Mouse (Mus musculus): Measurements from ENCODE around the gene Iqsec1. TPM values are rescaled to one million over a fixed set of nuclear protein-coding genes. Genes with fewer than 3 reads are reported as not detected.

Gene Iqsec1
- total RNA-seq, 2 experiments from 2014 or later = 63.8 to 111 TPM

DNA sequence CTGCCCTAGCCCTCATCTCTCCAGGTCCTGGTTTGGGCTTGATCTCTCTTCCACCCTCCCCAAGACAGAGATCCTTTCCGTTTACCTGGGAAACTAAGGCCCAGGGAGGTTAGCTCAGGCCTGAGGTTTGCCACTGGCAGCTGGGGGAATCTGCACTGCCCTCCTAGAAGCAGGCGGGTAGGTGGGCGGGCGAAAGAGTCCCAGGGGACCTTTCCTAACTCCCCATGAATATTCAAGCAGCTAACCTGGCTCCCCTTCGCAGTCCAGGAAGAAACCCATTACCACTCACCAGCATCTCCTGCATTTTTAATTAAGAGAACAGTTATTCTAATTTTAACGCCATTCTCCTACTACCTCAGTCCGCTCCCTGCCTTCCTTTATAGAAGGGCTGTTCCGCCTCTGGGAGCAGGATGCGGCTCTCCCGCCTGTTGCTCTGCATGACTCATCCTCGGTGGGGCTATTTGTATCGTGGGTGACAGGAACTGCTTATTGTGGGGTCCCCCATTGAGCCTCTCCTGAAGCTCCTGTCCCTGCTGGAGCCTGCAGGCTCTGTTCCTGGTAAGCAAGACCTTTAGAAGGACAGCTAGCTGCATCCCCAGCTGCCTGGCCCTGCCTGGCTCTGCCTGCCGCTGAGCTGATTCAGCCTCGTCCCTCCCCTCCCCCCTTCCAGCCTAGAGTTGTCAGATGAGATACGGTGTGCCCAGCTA lies 12.5 kb upstream of the Iqsec1 start:
- intact Hi-C loops (cut with DNase I) = no loop called here

DNA sequence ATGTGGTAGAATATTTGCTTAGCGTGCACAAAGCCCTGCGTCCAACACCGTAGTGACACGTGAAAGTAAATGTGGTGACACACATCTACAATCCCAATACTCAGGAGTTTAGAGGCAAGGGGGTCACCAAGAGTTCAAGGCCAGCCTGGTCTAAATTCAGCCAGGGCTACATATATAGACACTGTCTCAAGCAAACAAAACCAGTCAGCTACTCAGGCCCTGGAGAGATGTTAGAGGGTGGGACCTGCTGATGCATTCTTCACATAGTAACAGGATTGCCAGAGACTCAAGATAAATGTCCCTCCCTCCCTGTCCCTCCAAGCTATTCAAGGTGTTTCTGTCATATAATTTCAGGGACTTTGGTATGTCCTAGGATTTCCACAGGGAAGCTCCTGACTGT lies 10.7 kb upstream of the Iqsec1 start:
- H3K27ac ChIP-seq = no peak overlapping the region
- TF ChIP-seq CTCF (IDR thresholded peaks at IDR 0.05) = no peak
- intact Hi-C loops (cut with DNase I) = no loop called here
- H3K4me3 ChIP-seq = no peak overlapping the region
- no peak for DNase-seq

More for the DNA sequence above, 12.5 kb upstream of the Iqsec1 start:
- Histone ChIP-seq H3K27ac (no peak overlapping the region), H3K4me3 (no peak overlapping the region)
- TF ChIP-seq CTCF (IDR thresholded peaks at IDR 0.05) = no peak
- DNase-seq = no peak

DNA sequence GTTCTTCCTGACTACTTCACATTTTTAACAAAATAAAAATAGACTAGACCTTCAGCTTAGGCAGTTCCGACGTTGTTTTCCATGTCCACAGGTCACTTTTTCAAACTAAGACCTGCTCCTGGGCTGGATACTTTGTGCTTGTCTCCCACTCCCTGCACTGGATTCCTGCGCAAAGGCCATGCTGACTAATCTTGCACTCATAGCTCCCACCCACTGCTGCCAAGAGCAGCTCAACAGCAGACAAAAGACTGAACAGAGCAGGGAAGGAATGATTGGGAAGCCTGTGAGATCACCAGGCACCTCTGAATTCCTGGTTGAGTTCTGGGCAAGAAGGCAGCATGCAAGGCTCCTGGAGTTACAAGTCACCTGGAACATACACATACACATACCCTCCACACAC lies 8.5 kb upstream of the Iqsec1 start:
- Histone ChIP-seq H3K4me3 (no peak overlapping the region), H3K27ac (no peak overlapping the region)
- no peak for DNase-seq
- intact Hi-C loops (cut with DNase I) = no loop called here
- TF ChIP-seq CTCF (IDR thresholded peaks at IDR 0.05) = no peak

DNA sequence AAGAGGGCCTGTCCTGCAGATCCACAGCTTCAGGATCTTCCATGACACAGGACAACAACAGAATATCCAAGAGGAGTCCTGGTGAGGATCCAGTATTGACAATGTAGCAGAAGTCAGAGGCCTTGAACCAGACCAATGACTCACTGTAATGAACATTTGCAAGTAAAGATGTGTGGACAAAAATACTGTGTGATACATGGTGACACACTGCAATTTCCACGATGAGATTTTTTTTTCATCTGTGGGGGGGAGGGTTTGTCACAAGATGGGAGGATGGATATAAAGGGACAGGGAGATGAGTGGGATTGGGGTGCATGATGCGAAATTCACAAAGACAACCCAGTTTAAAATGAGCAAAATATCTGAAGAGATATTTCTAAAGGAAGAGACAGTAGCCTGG lies 7.7 kb upstream of the Iqsec1 start:
- TF ChIP-seq CTCF (IDR thresholded peaks at IDR 0.05) = no peak
- Histone ChIP-seq H3K4me3 (no peak overlapping the region), H3K27ac (no peak overlapping the region)
- intact Hi-C loops (cut with DNase I) = no loop called here
- DNase-seq = no peak

DNA sequence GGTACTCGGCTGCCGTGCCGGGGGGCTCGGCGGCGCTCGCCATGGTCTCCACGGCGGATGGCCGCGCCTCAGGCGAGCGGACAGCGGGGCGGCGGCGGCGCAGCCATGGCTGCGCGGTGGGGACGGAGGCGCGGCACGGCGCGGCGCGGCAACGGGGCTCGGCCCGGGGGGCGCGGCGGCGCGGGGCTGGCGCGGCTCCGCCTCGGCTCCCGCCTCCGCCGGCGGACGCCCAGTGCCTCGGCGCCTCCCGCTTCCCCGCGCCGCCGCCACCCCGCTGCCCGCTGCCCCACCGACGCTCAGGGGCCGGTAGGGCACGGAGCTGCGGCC lies 223 bp downstream of the Iqsec1 start:
- TF ChIP-seq CTCF (IDR thresholded peaks at IDR 0.05) = no peak
- Histone ChIP-seq H3K4me3 (peak overlapping the region; percentile 80), H3K27ac (no peak overlapping the region; the same call in 1 of the 2 replicates)
- intact Hi-C loops (cut with DNase I) = no loop called here
- DNase-seq = no peak

DNA sequence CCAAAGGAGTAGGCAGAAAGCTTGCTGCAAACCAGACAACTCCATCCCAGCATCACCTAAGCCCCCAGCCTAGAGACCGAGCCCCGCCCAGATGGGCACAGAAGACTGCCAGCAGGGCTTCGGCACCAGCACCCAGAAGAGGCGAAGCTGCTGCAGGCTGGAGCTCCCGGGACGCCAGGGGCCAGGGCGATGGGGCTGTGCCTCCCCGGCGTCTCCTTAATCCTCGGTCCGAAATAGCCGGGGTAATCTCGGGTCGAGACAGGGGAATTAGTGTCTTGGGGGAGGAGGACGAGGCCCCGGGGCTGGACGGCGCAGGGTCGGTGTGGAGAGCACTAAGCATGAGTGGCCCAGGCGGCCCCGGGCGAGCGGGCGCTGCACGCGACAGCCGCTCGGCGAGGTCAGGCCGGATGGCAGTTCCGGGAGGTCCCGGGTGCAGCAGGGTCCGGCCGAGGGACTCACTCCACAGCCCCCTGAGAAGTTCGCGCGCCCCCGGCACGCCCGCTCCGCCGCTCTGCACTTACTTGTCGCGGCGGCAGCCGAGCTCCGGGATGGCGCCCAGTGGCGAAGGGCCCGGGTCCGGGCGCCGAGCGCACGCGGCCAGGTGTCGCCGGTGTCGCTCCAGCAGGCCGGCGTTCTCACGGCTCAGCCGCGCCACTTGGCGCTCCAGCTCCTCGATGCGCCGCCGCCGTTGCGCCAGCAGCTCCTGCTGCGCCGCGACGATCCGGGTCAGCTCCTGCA lies 755 bp downstream of the Iqsec1 start:
- no peak for TF ChIP-seq CTCF (IDR thresholded peaks at IDR 0.05)
- Histone ChIP-seq H3K27ac (peak overlapping the region; percentile 24; the same call in 1 of the 2 replicates), H3K4me3 (peak overlapping the region; percentile 80)
- intact Hi-C loops (cut with DNase I) = no loop called here
- DNase-seq = peak; percentile 55

DNA sequence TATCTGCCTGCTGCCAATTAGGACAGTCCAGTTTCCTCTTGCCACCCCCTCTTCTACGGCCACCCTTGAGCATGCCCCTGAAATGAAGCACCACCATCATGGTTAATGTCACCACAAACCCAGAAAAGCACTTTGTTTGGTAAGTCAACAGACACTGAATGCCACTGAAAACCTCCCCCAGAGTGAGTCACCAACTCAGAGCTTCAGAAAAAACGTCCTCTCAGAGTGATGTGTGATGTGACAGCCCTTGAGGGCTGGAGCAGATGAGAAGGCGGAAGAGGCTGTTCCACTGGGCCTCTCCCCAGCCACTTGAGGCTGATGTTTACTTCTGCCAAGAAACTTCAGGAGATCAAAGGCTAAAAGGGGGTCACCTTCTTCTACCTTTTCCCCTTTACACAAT lies 4.4 kb downstream of the Iqsec1 start:
- DNase-seq = no peak
- Histone ChIP-seq H3K4me3 (no peak overlapping the region), H3K27ac (no peak overlapping the region)
- intact Hi-C loops (cut with DNase I) = no loop called here
- no peak for TF ChIP-seq CTCF (IDR thresholded peaks at IDR 0.05)

DNA sequence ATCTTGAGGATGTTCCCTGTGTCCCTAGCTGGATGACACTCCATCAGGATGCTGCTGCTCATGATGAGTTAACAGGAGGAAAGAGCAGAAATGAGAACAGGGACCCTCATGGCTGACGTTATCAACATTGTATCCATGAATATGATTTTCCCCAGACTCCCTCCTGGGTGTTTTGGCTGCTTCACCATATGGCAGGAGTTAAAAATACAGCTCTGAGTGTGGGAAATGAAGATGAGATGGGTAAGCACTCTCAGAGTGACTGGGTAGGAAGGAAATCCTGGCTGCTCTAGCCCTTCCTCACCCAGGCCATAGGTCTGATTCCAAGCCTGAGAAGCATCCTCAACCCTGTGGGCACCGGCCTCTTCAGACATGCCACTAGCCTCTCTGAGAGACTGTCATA lies 14.2 kb downstream of the Iqsec1 start:
- no peak for TF ChIP-seq CTCF (IDR thresholded peaks at IDR 0.05)
- intact Hi-C loops (cut with DNase I) = no loop called here
- Histone ChIP-seq H3K27ac (no peak overlapping the region), H3K4me3 (no peak overlapping the region)
- no peak for DNase-seq

DNA sequence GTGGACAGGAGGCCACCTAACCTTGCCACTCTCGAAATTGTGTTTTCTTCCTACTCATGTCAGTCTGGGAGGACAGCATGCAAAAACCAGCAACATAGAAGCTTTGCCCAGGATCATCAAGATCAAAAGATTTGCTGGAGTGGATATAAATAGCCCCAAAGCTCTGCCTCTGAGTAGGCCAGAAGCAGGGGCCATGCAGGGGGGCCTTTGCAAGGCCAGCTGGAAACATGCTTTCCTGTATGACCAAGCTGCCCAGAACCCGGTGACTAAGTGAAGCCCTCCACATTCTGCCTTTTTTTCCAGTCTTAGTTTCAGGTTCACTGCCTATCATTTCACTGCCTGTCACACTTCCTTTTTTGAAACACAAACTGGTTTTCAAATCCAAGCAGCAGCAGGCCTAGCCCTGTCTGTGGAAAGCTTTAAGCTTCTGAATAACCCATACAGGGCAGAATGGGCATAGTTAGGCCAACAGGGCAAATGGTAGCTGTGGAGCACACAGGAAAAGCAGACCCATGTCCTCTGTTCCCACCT lies 19.1 kb downstream of the Iqsec1 start:
- intact Hi-C loops (cut with DNase I) = no loop called here

DNA sequence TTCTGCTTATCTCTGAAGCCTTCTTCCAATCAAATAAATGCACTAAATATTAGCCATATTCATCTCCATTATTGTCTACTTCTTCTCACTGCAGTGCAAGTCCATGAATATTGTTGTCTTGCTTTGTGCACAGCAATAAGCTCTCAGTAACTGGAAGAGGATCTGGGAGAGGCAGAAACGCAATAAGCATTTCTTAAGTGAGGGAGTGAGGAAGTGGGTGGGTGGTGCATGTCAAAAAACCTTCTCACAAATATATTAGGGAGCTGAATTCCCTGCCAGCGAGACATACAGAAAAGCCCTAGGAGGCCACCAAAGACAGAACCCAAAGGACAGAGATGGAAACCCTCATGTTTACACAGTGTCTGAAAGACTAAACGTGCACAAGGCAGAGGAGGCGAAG lies 35.1 kb downstream of the Iqsec1 start:
- Histone ChIP-seq H3K27ac (no peak overlapping the region), H3K4me3 (no peak overlapping the region)
- intact Hi-C loops (cut with DNase I) = no loop called here
- no peak for TF ChIP-seq CTCF (IDR thresholded peaks at IDR 0.05)
- no peak for DNase-seq

More for the DNA sequence above, 19.1 kb downstream of the Iqsec1 start:
- Histone ChIP-seq H3K27ac (no peak overlapping the region), H3K4me3 (no peak overlapping the region)
- no peak for TF ChIP-seq CTCF (IDR thresholded peaks at IDR 0.05)
- DNase-seq = no peak

DNA sequence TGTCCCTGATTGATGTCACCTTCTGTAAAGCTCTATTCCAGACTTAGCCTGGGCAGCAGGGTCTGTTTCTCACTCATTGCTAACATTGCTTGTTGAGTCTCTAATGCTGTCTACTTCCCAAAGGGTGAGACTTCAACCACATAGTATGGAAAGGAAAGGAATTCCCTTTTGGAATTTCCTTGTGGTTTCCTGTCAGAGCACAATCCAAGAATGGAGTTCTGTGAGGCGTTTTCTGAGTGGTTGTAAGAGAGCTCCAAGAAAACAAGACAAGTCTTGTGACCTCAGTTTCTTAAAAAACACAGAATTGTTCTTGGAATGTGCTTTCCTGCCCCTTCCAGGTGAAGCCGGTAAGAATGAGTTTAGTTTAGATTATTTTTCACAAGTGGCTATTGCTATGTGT lies 37.5 kb downstream of the Iqsec1 start:
- DNase-seq = no peak
- H3K4me3 ChIP-seq = no peak overlapping the region
- intact Hi-C loops (cut with DNase I) = no loop called here
- TF ChIP-seq CTCF (IDR thresholded peaks at IDR 0.05) = no peak
- no peak overlapping the region for H3K27ac ChIP-seq

DNA sequence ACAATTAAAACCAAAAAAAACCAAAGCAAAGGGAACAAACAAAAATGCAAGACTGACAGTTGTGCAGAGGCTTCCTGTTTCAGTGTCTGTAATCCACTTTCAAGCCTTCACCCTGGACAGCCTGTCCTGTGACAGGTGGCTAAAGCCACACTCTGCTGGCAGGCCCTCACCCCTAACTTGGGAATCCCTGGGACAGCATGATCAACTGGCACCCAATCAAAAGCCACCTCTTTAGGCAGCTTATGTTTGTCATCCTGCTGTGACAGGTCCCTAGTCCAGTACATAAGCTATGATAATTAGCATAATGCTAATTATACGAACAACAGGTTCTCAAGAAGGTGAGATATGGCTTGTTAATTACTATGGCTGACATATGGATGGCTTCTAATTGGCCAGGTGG lies 40.4 kb downstream of the Iqsec1 start:
- intact Hi-C loops (cut with DNase I) = no loop called here
- no peak overlapping the region for H3K4me3 ChIP-seq
- no peak for TF ChIP-seq CTCF (IDR thresholded peaks at IDR 0.05)
- DNase-seq = peak; percentile 63
- H3K27ac ChIP-seq = no peak overlapping the region

DNA sequence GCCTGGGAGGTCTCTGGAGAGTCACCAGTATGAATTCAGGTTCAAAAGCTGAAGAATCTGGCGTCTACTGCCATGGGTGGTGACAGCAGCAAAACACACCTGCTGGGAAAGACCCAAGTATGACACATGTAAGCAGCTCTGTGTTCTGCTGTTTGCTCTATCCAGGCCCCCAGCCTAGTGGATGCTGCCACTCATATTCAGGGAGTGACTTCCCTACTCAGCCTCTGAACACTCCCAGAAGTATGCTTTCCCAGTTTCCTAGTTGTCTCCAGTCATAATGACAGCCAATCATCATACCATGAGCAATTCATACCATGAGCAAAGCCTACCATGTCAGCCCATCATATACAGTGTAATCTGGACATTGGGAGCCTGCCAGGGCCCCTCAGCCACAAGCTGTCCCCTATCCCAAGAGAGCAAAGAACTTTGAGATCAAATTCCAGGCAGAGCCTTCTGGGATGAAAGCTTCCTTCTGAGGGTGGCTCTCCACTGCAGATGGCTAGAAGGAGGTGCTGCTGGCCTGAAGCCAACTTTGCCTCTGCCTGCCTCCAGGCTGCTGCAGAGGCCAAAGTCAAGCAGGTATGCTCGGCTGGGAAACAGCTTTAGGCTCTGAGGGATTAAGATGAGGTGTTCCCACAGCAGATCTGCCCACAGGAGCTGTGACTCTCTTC lies 42.8 kb downstream of the Iqsec1 start:
- no peak overlapping the region for H3K27ac ChIP-seq
- H3K4me3 ChIP-seq = no peak overlapping the region
- peak; percentile 23 for DNase-seq
- intact Hi-C loops (cut with DNase I) = no loop called here
- no peak for TF ChIP-seq CTCF (IDR thresholded peaks at IDR 0.05)

All from gastrocnemius, adult 2 months (tissue).